In the genomic region with DNA sequence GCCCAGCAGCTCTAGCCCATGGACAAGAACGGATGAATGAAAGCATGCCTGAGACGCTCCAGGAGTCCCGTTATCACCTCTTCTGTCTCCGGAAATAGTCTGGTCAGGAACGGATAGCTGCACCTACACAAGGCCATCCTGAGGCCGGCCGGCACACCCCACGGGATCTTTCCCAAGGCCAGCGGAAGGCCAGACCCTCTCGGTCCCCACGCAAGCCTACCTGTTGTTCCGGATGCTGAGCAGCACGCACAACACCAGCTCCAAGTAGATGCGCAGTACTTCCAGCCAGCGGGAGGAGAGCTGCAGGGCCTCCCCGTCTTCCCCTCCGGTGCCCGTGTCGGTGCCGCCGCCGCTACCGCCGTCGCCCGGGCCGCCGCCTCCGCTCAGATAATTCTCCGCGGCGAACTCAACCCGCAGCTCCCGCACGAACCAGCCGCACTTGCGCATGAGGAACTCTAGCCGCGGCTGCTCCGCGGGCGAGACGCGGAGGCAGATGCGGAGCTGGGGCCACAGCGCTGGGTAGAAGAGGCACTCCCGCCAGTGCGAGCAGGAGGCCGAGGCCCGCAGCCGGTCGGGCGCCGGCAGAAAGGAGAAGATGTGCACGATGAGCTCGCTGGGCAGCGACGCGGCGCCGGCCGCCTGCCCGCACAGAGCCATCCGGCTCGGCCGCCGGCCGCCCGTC, we compare ENCODE assay signal across 8 mouse cellular contexts. TPM values are rescaled to one million over a fixed set of nuclear protein-coding genes. Genes with fewer than 3 reads are reported as not detected.
DNase-seq lines count a peak whose midpoint lies in the region; ATAC-seq and TF ChIP-seq lines count a peak whose summit lies in the region.

No protein-coding gene starts in this region.

- no peaks in the 10 kb centered on the region for H3K27me3 ChIP-seq in forebrain, postnatal 0 days (ENCODE audit: insufficient read depth, low read length)
- H3K27me3 ChIP-seq in hindbrain, embryonic 15.5 days, result no peaks in the 10 kb centered on the region
- no peaks in the 10 kb centered on the region for H3K27me3 ChIP-seq in limb, embryonic 10.5 days (ENCODE audit: low read depth, poor library complexity, severe bottlenecking)

- peak; percentile 24 for ATAC-seq in forebrain, postnatal 0 days
- ATAC-seq in hindbrain, embryonic 15.5 days (ENCODE audit: low FRiP score, low read depth), result peak; percentile 52

- H3K4me1 ChIP-seq in forebrain, postnatal 0 days (ENCODE audit: insufficient read depth), result peaks cover 20% of the 10 kb centered on the region
- peaks cover 26% of the 10 kb centered on the region for H3K4me1 ChIP-seq in hindbrain, embryonic 15.5 days (replicated peaks)
- H3K4me1 ChIP-seq in limb, embryonic 10.5 days, result peaks cover 16% of the 10 kb centered on the region

- DNase-seq in heart, adult 11 months, result peak; percentile 94
- no peak for DNase-seq in heart, adult 8-10 months (ENCODE audit: low spot score)
- DNase-seq in c-Kit-negative CD71-positive TER-119-positive erythroid progenitor cells, embryonic 14.5 days (ENCODE audit: low read depth, low spot score), result peak; percentile 37
- DNase-seq in forebrain, postnatal 0 days, result peak; percentile 70
- DNase-seq in limb, embryonic 10.5 days (ENCODE audit: low spot score), result peak; percentile 62
- DNase-seq in mesoderm, embryonic 11.5 days (ENCODE audit: low read depth, low spot score), result peak; percentile 39
- peak; percentile 19 to 47 for DNase-seq in spleen, postnatal 36 days (ENCODE audit: low spot score in 2 of 2)

- 4% methylated on average over 66 of the region's 69 CpGs for WGBS in forebrain, postnatal 0 days
- under 1% methylated on average over 57 of the region's 69 CpGs for WGBS in hindbrain, embryonic 15.5 days
- under 1% methylated on average over 68 of the region's 69 CpGs for WGBS in limb, embryonic 10.5 days

- no peaks in the 10 kb centered on the region for H3K36me3 ChIP-seq in forebrain, postnatal 0 days (ENCODE audit: insufficient read depth)
- H3K36me3 ChIP-seq in hindbrain, embryonic 15.5 days, result no peaks in the 10 kb centered on the region
- H3K36me3 ChIP-seq in limb, embryonic 10.5 days, result no peaks in the 10 kb centered on the region

- H3K9me3 ChIP-seq in forebrain, postnatal 0 days (ENCODE audit: low read length), result no peaks in the 10 kb centered on the region
- no peaks in the 10 kb centered on the region for H3K9me3 ChIP-seq in hindbrain, embryonic 15.5 days
- no peaks in the 10 kb centered on the region for H3K9me3 ChIP-seq in limb, embryonic 10.5 days (replicated peaks)

- H3K4me3 ChIP-seq in forebrain, postnatal 0 days (ENCODE audit: low read depth, low read length), result peak overlapping the region; percentile 94
- peak overlapping the region; percentile 77 for H3K4me3 ChIP-seq in hindbrain, embryonic 15.5 days
- peak overlapping the region; percentile 96 for H3K4me3 ChIP-seq in limb, embryonic 10.5 days

- peak overlapping the region; percentile 100 for H3K27ac ChIP-seq in forebrain, postnatal 0 days (ENCODE audit: low read depth, low read length)
- peak overlapping the region; percentile 95 for H3K27ac ChIP-seq in hindbrain, embryonic 15.5 days (replicated peaks)
- H3K27ac ChIP-seq in limb, embryonic 10.5 days, result peak overlapping the region; percentile 97

- H3K9ac ChIP-seq in forebrain, postnatal 0 days, result peak overlapping the region; percentile 89
- H3K9ac ChIP-seq in hindbrain, embryonic 15.5 days, result peak overlapping the region; percentile 81

- TF ChIP-seq CTCF in forebrain, postnatal 0 days (IDR thresholded peaks at IDR 0.05; ENCODE audit: low read depth), result no peak

- H3K4me2 ChIP-seq in forebrain, postnatal 0 days (ENCODE audit: low read depth), result peak overlapping the region; percentile 67
- H3K4me2 ChIP-seq in hindbrain, embryonic 15.5 days, result peak overlapping the region; percentile 62

RNA-seq across cellular contexts. Expression of a gene that starts 0.7 kb away (rescaled TPM):
- 1 to 10 TPM; 5.0 to 9.9 (median 7.9) TPM for total RNA-seq in heart, adult 8-10 months (2022)
- 18.5 and 21.1 TPM in 2 replicates for total RNA-seq in forebrain, postnatal 0 days (2014; rRNA removed)
- 7.4 and 8.2 TPM in 2 replicates for polyA plus RNA-seq in forebrain, postnatal 0 days (2015; fragmentation: Nextera tagmentation; extraction: Ambion mirVana)
- polyA plus RNA-seq in hindbrain, embryonic 15.5 days (2015; fragmentation: Nextera tagmentation; extraction: Ambion mirVana), result 8.2 and 8.8 TPM in 2 replicates
- 7.0 and 7.3 TPM in 2 replicates for polyA plus RNA-seq in limb, embryonic 10.5 days (2016; fragmentation: Nextera tagmentation; extraction: Ambion mirVana)
